Mouse (Mus musculus): Measurements from ENCODE around the gene Gigyf2. TPM values are rescaled to one million over a fixed set of nuclear protein-coding genes. Genes with fewer than 3 reads are reported as not detected.

The Gigyf2 gene
- polyA plus RNA-seq, 1 experiment = 19.0 TPM

GRCm38 (mm10) chr1:87406012-87406411 is 79.2 kb downstream of the Gigyf2 start:
- H3ac ChIP-seq (ENCODE audit: control insufficient read depth, insufficient read length) = no peak overlapping the region
- peaks cover 59% of the 10 kb centered on the region for H3K36me3 ChIP-seq (ENCODE audit: control insufficient read depth, insufficient read depth)
- H3K4me2 ChIP-seq (ENCODE audit: low read depth) = no peak overlapping the region
- no peaks in the 10 kb centered on the region for H3K27me3 ChIP-seq (ENCODE audit: control insufficient read depth, insufficient read depth, insufficient read length)
- H3K79me2 ChIP-seq (ENCODE audit: control insufficient read depth, insufficient read depth) = no peaks in the 10 kb centered on the region
- no peak for TF ChIP-seq POLR2AphosphoS2 (IDR thresholded peaks at IDR 0.05; ENCODE audit: insufficient read length, low read depth)
- TF ChIP-seq TCF12 (IDR thresholded peaks at IDR 0.05; ENCODE audit: insufficient read depth, poor library complexity, severe bottlenecking) = no peak
- no peak for TF ChIP-seq SRF (IDR thresholded peaks at IDR 0.05; ENCODE audit: control insufficient read depth, insufficient read length, low read depth)
- no peak for TF ChIP-seq TCF3 (IDR thresholded peaks at IDR 0.05; ENCODE audit: insufficient read length, low read depth)
- no peak for TF ChIP-seq USF1 (IDR thresholded peaks at IDR 0.05; ENCODE audit: low read depth)
- TF ChIP-seq CEBPB (IDR thresholded peaks at IDR 0.05; ENCODE audit: insufficient read depth, poor library complexity, severe bottlenecking) = no peak
- no peak for TF ChIP-seq POLR2A (IDR thresholded peaks at IDR 0.05; ENCODE audit: insufficient read length, low read depth)
- no peak for TF ChIP-seq MYOD1 (IDR thresholded peaks at IDR 0.05; ENCODE audit: control insufficient read depth in 1 of 3, insufficient read length in 2 of 3, low read depth in 2 of 3)
- no peak for TF ChIP-seq MYOG (IDR thresholded peaks at IDR 0.05; ENCODE audit: control insufficient read depth in 1 of 3, insufficient read depth in 1 of 3, insufficient read length in 2 of 3, low read depth in 2 of 3)
- TF ChIP-seq MAX (IDR thresholded peaks at IDR 0.05; ENCODE audit: low read depth) = no peak
- no peak for TF ChIP-seq E2F4 (IDR thresholded peaks at IDR 0.05; ENCODE audit: insufficient read depth)
- no peak for TF ChIP-seq REST (IDR thresholded peaks at IDR 0.05; ENCODE audit: insufficient read depth, insufficient read length)
- H3K4me3 ChIP-seq = no peak overlapping the region

GRCm38 (mm10) chr1:87409380-87409779 is 82.6 kb downstream of the Gigyf2 start:
- Histone ChIP-seq H3K79me2 (ENCODE audit: control insufficient read depth, insufficient read depth) (no peaks in the 10 kb centered on the region), H3K4me2 (ENCODE audit: low read depth) (no peak overlapping the region), H3K27me3 (ENCODE audit: control insufficient read depth, insufficient read depth, insufficient read length) (no peaks in the 10 kb centered on the region), H3ac (ENCODE audit: control insufficient read depth, insufficient read length) (no peak overlapping the region), H3K36me3 (ENCODE audit: control insufficient read depth, insufficient read depth) (peaks cover 71% of the 10 kb centered on the region), H3K4me3 (no peak overlapping the region)
- TF ChIP-seq SRF (IDR thresholded peaks at IDR 0.05; ENCODE audit: control insufficient read depth, insufficient read length, low read depth) = no peak
- TF ChIP-seq MYOD1 (IDR thresholded peaks at IDR 0.05; ENCODE audit: control insufficient read depth in 1 of 3, insufficient read length in 2 of 3, low read depth in 2 of 3) = no peak
- no peak for TF ChIP-seq TCF3 (IDR thresholded peaks at IDR 0.05; ENCODE audit: insufficient read length, low read depth)

DNA sequence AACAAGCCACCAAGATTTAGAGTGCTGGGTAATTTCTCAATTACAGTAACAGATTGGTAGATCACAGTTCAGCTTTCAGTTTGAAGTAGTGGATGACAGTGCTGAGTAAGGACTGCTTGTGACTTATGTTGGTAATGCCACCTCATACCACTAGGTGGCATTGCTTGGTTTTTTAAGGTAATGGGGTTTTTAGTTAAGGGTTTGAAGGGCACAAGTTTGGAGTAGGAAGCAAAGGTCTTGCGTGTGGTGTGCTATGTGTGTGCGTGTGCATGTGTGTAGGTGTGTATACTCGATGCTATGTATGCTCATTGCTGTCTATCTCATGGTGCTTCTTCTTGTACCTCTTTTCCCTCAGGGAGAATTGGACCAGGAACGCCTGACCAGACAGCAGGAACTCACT is 91.9 kb downstream of the Gigyf2 start:
- H3K4me3 ChIP-seq = no peak overlapping the region
- no peaks in the 10 kb centered on the region for H3K79me2 ChIP-seq (ENCODE audit: control insufficient read depth, insufficient read depth)
- TF ChIP-seq E2F4 (IDR thresholded peaks at IDR 0.05; ENCODE audit: insufficient read depth) = no peak
- no peak for TF ChIP-seq REST (IDR thresholded peaks at IDR 0.05; ENCODE audit: insufficient read depth, insufficient read length)
- TF ChIP-seq SRF (IDR thresholded peaks at IDR 0.05; ENCODE audit: control insufficient read depth, insufficient read length, low read depth) = no peak
- no peak for TF ChIP-seq POLR2AphosphoS2 (IDR thresholded peaks at IDR 0.05; ENCODE audit: insufficient read length, low read depth)
- TF ChIP-seq CEBPB (IDR thresholded peaks at IDR 0.05; ENCODE audit: insufficient read depth, poor library complexity, severe bottlenecking) = no peak
- TF ChIP-seq MYOD1 (IDR thresholded peaks at IDR 0.05; ENCODE audit: control insufficient read depth in 1 of 3, insufficient read length in 2 of 3, low read depth in 2 of 3) = no peak
- no peak overlapping the region for H3K4me2 ChIP-seq (ENCODE audit: low read depth)
- no peak overlapping the region for H3ac ChIP-seq (ENCODE audit: control insufficient read depth, insufficient read length)
- no peaks in the 10 kb centered on the region for H3K27me3 ChIP-seq (ENCODE audit: control insufficient read depth, insufficient read depth, insufficient read length)
- H3K36me3 ChIP-seq (ENCODE audit: control insufficient read depth, insufficient read depth) = peaks cover 38% of the 10 kb centered on the region

- Histone ChIP-seq H3K4me2 (ENCODE audit: low read depth) (no peak overlapping the region), H3K4me3 (no peak overlapping the region), H3K36me3 (ENCODE audit: control insufficient read depth, insufficient read depth) (peaks cover 54% of the 10 kb centered on the region), H3K79me2 (ENCODE audit: control insufficient read depth, insufficient read depth) (no peaks in the 10 kb centered on the region), H3ac (ENCODE audit: control insufficient read depth, insufficient read length) (no peak overlapping the region), H3K27me3 (ENCODE audit: control insufficient read depth, insufficient read depth, insufficient read length) (no peaks in the 10 kb centered on the region)
- TF ChIP-seq CEBPB (IDR thresholded peaks at IDR 0.05; ENCODE audit: insufficient read depth, poor library complexity, severe bottlenecking) = no peak
- TF ChIP-seq TCF12 (IDR thresholded peaks at IDR 0.05; ENCODE audit: insufficient read depth, poor library complexity, severe bottlenecking) = no peak
- TF ChIP-seq USF1 (IDR thresholded peaks at IDR 0.05; ENCODE audit: low read depth) = no peak
- no peak for TF ChIP-seq REST (IDR thresholded peaks at IDR 0.05; ENCODE audit: insufficient read depth, insufficient read length)
- no peak for TF ChIP-seq POLR2A (IDR thresholded peaks at IDR 0.05; ENCODE audit: insufficient read length, low read depth)
- no peak for TF ChIP-seq E2F4 (IDR thresholded peaks at IDR 0.05; ENCODE audit: insufficient read depth)
- TF ChIP-seq MYOG (IDR thresholded peaks at IDR 0.05; ENCODE audit: control insufficient read depth in 1 of 3, insufficient read depth in 1 of 3, insufficient read length in 2 of 3, low read depth in 2 of 3) = no peak
- TF ChIP-seq MYOD1 (IDR thresholded peaks at IDR 0.05; ENCODE audit: control insufficient read depth in 1 of 3, insufficient read length in 2 of 3, low read depth in 2 of 3) = no peak
- no peak for TF ChIP-seq MAX (IDR thresholded peaks at IDR 0.05; ENCODE audit: low read depth)
- TF ChIP-seq TCF3 (IDR thresholded peaks at IDR 0.05; ENCODE audit: insufficient read length, low read depth) = no peak
- no peak for TF ChIP-seq POLR2AphosphoS2 (IDR thresholded peaks at IDR 0.05; ENCODE audit: insufficient read length, low read depth)
- TF ChIP-seq SRF (IDR thresholded peaks at IDR 0.05; ENCODE audit: control insufficient read depth, insufficient read length, low read depth) = no peak
These were observed 108.3 kb downstream of the Gigyf2 start for GRCm38 (mm10) chr1:87435125-87435524.

DNA sequence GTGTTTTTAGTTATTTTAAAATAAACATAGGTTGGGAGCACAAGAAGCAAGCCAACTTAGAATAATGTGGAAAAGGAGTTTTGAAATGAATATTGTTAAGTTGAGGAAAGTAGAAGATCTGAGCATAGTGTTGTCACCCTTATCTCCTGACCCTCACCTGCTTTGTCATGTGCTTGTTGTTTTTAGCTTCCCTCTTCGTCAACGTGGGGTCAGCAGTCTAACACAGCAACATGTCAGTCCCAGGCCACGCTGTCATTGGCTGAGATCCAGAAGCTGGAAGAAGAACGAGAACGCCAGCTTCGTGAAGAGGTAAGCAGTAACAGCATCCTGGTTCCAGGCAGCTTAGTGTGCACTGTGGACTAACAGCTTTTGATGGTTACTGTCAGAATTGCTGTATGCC is 109.8 kb downstream of the Gigyf2 start:
- no peak overlapping the region for H3K4me3 ChIP-seq
- H3K4me2 ChIP-seq (ENCODE audit: low read depth) = no peak overlapping the region
- H3K79me2 ChIP-seq (ENCODE audit: control insufficient read depth, insufficient read depth) = no peaks in the 10 kb centered on the region
- TF ChIP-seq USF1 (IDR thresholded peaks at IDR 0.05; ENCODE audit: low read depth) (no peak), TCF12 (IDR thresholded peaks at IDR 0.05; ENCODE audit: insufficient read depth, poor library complexity, severe bottlenecking) (no peak), POLR2A (IDR thresholded peaks at IDR 0.05; ENCODE audit: insufficient read length, low read depth) (no peak), MYOD1 (IDR thresholded peaks at IDR 0.05; ENCODE audit: control insufficient read depth in 1 of 3, insufficient read length in 2 of 3, low read depth in 2 of 3) (no peak), MYOG (IDR thresholded peaks at IDR 0.05; ENCODE audit: control insufficient read depth in 1 of 3, insufficient read depth in 1 of 3, insufficient read length in 2 of 3, low read depth in 2 of 3) (no peak), TCF3 (IDR thresholded peaks at IDR 0.05; ENCODE audit: insufficient read length, low read depth) (no peak), SRF (IDR thresholded peaks at IDR 0.05; ENCODE audit: control insufficient read depth, insufficient read length, low read depth) (no peak), POLR2AphosphoS2 (IDR thresholded peaks at IDR 0.05; ENCODE audit: insufficient read length, low read depth) (no peak), E2F4 (IDR thresholded peaks at IDR 0.05; ENCODE audit: insufficient read depth) (no peak), MAX (IDR thresholded peaks at IDR 0.05; ENCODE audit: low read depth) (no peak)
- H3K36me3 ChIP-seq (ENCODE audit: control insufficient read depth, insufficient read depth) = peaks cover 59% of the 10 kb centered on the region
- no peaks in the 10 kb centered on the region for H3K27me3 ChIP-seq (ENCODE audit: control insufficient read depth, insufficient read depth, insufficient read length)
- H3ac ChIP-seq (ENCODE audit: control insufficient read depth, insufficient read length) = no peak overlapping the region

All from myocyte (in vitro differentiated cells).